Mouse (Mus musculus) myocyte (in vitro differentiated cells): ENCODE data around the gene Olfr250.

Experiments
- CEBPB ChIP-seq: IDR thresholded peaks from 2 replicates; pipeline ENCODE4 v1.6.1; 2011; ENCODE audit warnings: mild to moderate bottlenecking, moderate library complexity; ENCODE audit not compliant: poor library complexity, insufficient read depth, severe bottlenecking
- E2F4 ChIP-seq: IDR thresholded peaks from one replicate; pipeline ENCODE4 v1.6.1; 2011; ENCODE audit warnings: mild to moderate bottlenecking, control low read depth, moderate library complexity; ENCODE audit not compliant: insufficient read depth
- MAX ChIP-seq: IDR thresholded peaks from one replicate; pipeline ENCODE4 v1.6.1; 2011; ENCODE audit warnings: low read depth, mild to moderate bottlenecking, control low read depth
- MYOD1 ChIP-seq, 3 experiments: IDR thresholded peaks; one replicate each; pipeline ENCODE4 v1.6.1; 2011; ENCODE audit warnings: control low read depth in 2 of 3, low read depth in 2 of 3, mild to moderate bottlenecking in 2 of 3, moderate library complexity in 1 of 3; ENCODE audit not compliant: insufficient read length in 2 of 3, control insufficient read depth in 1 of 3
- MYOG ChIP-seq, 3 experiments: IDR thresholded peaks; one replicate each; pipeline ENCODE4 v1.6.1; 2011; ENCODE audit warnings: control low read depth in 2 of 3, low read depth in 2 of 3, mild to moderate bottlenecking in 2 of 3; ENCODE audit not compliant: insufficient read length in 2 of 3, control insufficient read depth in 1 of 3, insufficient read depth in 1 of 3
- POLR2A ChIP-seq: IDR thresholded peaks from one replicate; pipeline ENCODE4 v1.6.1; 2011; ENCODE audit warnings: low read depth, mild to moderate bottlenecking, control low read depth, moderate library complexity; ENCODE audit not compliant: insufficient read length
- POLR2AphosphoS2 ChIP-seq: IDR thresholded peaks from one replicate; pipeline ENCODE4 v1.6.1; 2011; ENCODE audit warnings: low read depth, control low read depth; ENCODE audit not compliant: insufficient read length
- REST ChIP-seq: IDR thresholded peaks from one replicate; pipeline ENCODE4 v1.6.1; 2011; ENCODE audit warnings: mild to moderate bottlenecking, control low read depth, moderate library complexity; ENCODE audit not compliant: insufficient read depth, insufficient read length
- SRF ChIP-seq: IDR thresholded peaks from one replicate; pipeline ENCODE4 v1.6.1; 2011; ENCODE audit warnings: low read depth; ENCODE audit not compliant: control insufficient read depth, insufficient read length
- TCF12 ChIP-seq: IDR thresholded peaks from one replicate; pipeline ENCODE4 v1.6.1; 2011; ENCODE audit warnings: mild to moderate bottlenecking, control low read depth; ENCODE audit not compliant: poor library complexity, insufficient read depth, severe bottlenecking
- TCF3 ChIP-seq: IDR thresholded peaks from one replicate; pipeline ENCODE4 v1.6.1; 2011; ENCODE audit warnings: low read depth, control low read depth; ENCODE audit not compliant: insufficient read length
- USF1 ChIP-seq: IDR thresholded peaks from one replicate; pipeline ENCODE4 v1.6.1; 2011; ENCODE audit warnings: low read depth, mild to moderate bottlenecking, control low read depth, moderate library complexity

GRCm38 (mm10) chr9:38376786-38377185 lies 10.1 kb downstream of the Olfr250 start, which contains the start of gene Olfr251:
- TF ChIP-seq SRF (no peak), MYOD1 (IDR thresholded peaks at IDR 0.05; ENCODE audit: control insufficient read depth in 1 of 3, insufficient read length in 2 of 3, low read depth in 2 of 3) (no peak), TCF12 (no peak), CEBPB (no peak), POLR2A (no peak), MAX (no peak), MYOG (IDR thresholded peaks at IDR 0.05; ENCODE audit: control insufficient read depth in 1 of 3, insufficient read depth in 1 of 3, insufficient read length in 2 of 3, low read depth in 2 of 3) (no peak), E2F4 (no peak), POLR2AphosphoS2 (no peak), USF1 (no peak), REST (no peak), TCF3 (no peak)
